Mouse (Mus musculus) limb, embryonic 15.5 days (tissue): ENCODE measurements around the gene Adgrl3. TPM values are rescaled to one million over a fixed set of nuclear protein-coding genes. Genes with fewer than 3 reads are reported as not detected.

Experiments
- ATAC-seq: fragments of 200-750 bp; cut with Nextera tagmentation; 2 replicates; pipeline ENCODE4 v1.8.0; 2017; ENCODE audit warnings: low read depth, moderate TSS enrichment; ENCODE audit not compliant: insufficient number of reproducible peaks, low FRiP score, low TSS enrichment
- H3K27ac ChIP-seq: fragments of 300-500 bp; sonication (generic); 2 replicates; pipeline ENCODE4 v1.5.1; 2015; ENCODE audit warnings: moderate library complexity, mild to moderate bottlenecking, inconsistent platforms
- H3K27me3 ChIP-seq: fragments of 300-500 bp; sonication (generic); 2 replicates; pipeline ENCODE4 v1.6.1; 2015; ENCODE audit warnings: inconsistent platforms
- H3K36me3 ChIP-seq: fragments of 300-500 bp; sonication (generic); 2 replicates; pipeline ENCODE4 v1.6.1; 2015; ENCODE audit warnings: inconsistent platforms
- H3K4me1 ChIP-seq: fragments of 300-500 bp; sonication (generic); 2 replicates; pipeline ENCODE4 v1.6.1; 2015; ENCODE audit warnings: inconsistent platforms
- H3K4me2 ChIP-seq: fragments of 300-500 bp; sonication (generic); 2 replicates; pipeline ENCODE4 v1.6.1; 2015; ENCODE audit warnings: mild to moderate bottlenecking, inconsistent platforms
- H3K4me3 ChIP-seq: fragments of 300-500 bp; sonication (generic); 2 replicates; pipeline ENCODE4 v1.5.1; 2015; ENCODE audit warnings: mild to moderate bottlenecking, inconsistent platforms
- H3K9ac ChIP-seq: fragments of 300-500 bp; sonication (generic); 2 replicates; pipeline ENCODE4 v1.6.1; 2015; ENCODE audit warnings: inconsistent platforms
- H3K9me3 ChIP-seq: fragments of 300-500 bp; sonication (generic); 2 replicates; pipeline ENCODE4 v1.6.1; 2016; ENCODE audit warnings: inconsistent platforms
- WGBS: fragments of 180-500 bp; shearing (Covaris S2); methylation state at CpG from one replicate; pipeline ENCODE4 v1.1.7; 2015; 5-methylcytosine and 5-hydroxymethylcytosine counted together
- microRNA-seq: library from miRNA; unstranded; fragments of <30 nt; microRNA quantifications from one replicate; pipeline ENCODE4, GENCODE M21; 2016
- polyA plus RNA-seq: library from polyadenylated mRNA; unstranded; fragments of >200 nt; fragmentation: Nextera tagmentation; extraction: Ambion mirVana; gene quantifications from 2 replicates; pipeline ENCODE4 v1.2.1, GENCODE M21; 2015

Adgrl3 gene
- polyA plus RNA-seq, 1 experiment from 2014 or later: 32.4 TPM

- 96% methylated on average over 2 of the region's 2 CpGs for WGBS
- Histone ChIP-seq H3K4me1 (no peaks in the 10 kb centered on the region), H3K36me3 (no peaks in the 10 kb centered on the region), H3K27ac (no peak overlapping the region), H3K9ac (no peak overlapping the region), H3K4me2 (no peak overlapping the region), H3K4me3 (no peak overlapping the region), H3K27me3 (no peaks in the 10 kb centered on the region), H3K9me3 (no peaks in the 10 kb centered on the region)
- no peak for ATAC-seq
Measured at GRCm38 (mm10) chr5:81837860-81838259, 817.9 kb downstream of the Adgrl3 start.

- H3K4me3 ChIP-seq: no peak overlapping the region
- 23% methylated on average over 4 of the region's 4 CpGs for WGBS
- H3K36me3 ChIP-seq: no peaks in the 10 kb centered on the region
- H3K9ac ChIP-seq: no peak overlapping the region
- H3K27ac ChIP-seq: no peak overlapping the region
- H3K4me2 ChIP-seq: no peak overlapping the region
- H3K27me3 ChIP-seq: no peaks in the 10 kb centered on the region
- H3K9me3 ChIP-seq: no peaks in the 10 kb centered on the region
- no peak for ATAC-seq
- no peaks in the 10 kb centered on the region for H3K4me1 ChIP-seq
Measured at GRCm38 (mm10) chr5:81843798-81844197, 823.9 kb downstream of the Adgrl3 start.

GRCm38 (mm10) chr5:81870336-81870735, 850.4 kb downstream of the Adgrl3 start:
- Histone ChIP-seq H3K9me3 (no peaks in the 10 kb centered on the region), H3K27me3 (no peaks in the 10 kb centered on the region), H3K4me3 (no peak overlapping the region), H3K4me1 (no peaks in the 10 kb centered on the region), H3K27ac (no peak overlapping the region), H3K4me2 (no peak overlapping the region), H3K36me3 (no peaks in the 10 kb centered on the region), H3K9ac (no peak overlapping the region)
- no peak for ATAC-seq
- 79% methylated on average over 6 of the region's 6 CpGs for WGBS

Small RNA genes lying within 50 kb of the gene (microRNA-seq; reads per million reads assigned to microRNA genes)
- gene Gm22048: not detected
